Mouse (Mus musculus) forebrain, postnatal 0 days (tissue): ENCODE measurements at regions not wholly inside any gene's neighbourhood (a gene's known extent, or its start where the extent isn't known, plus 50 kb on each side); places are given as distances from the start of the nearest gene placed in this dataset.

Experiments
- ATAC-seq: fragments of 200-750 bp; cut with Nextera tagmentation; 2 replicates; pipeline ENCODE4 v1.8.0; 2017; ENCODE audit warnings: mild to moderate bottlenecking, moderate library complexity
- DNase-seq: peaks from one replicate; pipeline ENCODE4 v3.0.0-alpha.2; 2015
- H3K27ac ChIP-seq: fragments of 300-500 bp; sonication (generic); 2 replicates; pipeline ENCODE4 v1.5.1; 2014; ENCODE audit warnings: low read depth, mild to moderate bottlenecking, antibody characterized with exemption, low read length, moderate library complexity, mixed read lengths
- H3K27me3 ChIP-seq: fragments of 300-500 bp; sonication (generic); 2 replicates; pipeline ENCODE4 v1.6.1; 2014; ENCODE audit warnings: mild to moderate bottlenecking, low read length, mixed read lengths; ENCODE audit not compliant: insufficient read depth
- H3K36me3 ChIP-seq: fragments of 300-500 bp; sonication (generic); 2 replicates; pipeline ENCODE4 v1.6.1; 2014; ENCODE audit warnings: mild to moderate bottlenecking, moderate library complexity; ENCODE audit not compliant: insufficient read depth
- H3K4me1 ChIP-seq: fragments of 300-500 bp; sonication (generic); 2 replicates; pipeline ENCODE4 v1.6.1; 2014; ENCODE audit warnings: antibody characterized with exemption; ENCODE audit not compliant: insufficient read depth
- H3K4me2 ChIP-seq: fragments of 300-500 bp; sonication (generic); 2 replicates; pipeline ENCODE4 v1.6.1; 2014; ENCODE audit warnings: low read depth, mild to moderate bottlenecking, moderate library complexity
- H3K4me3 ChIP-seq: fragments of 300-500 bp; sonication (generic); 2 replicates; pipeline ENCODE4 v1.5.1; 2014; ENCODE audit warnings: low read depth, low read length, mixed read lengths
- H3K9ac ChIP-seq: fragments of 300-500 bp; sonication (generic); 2 replicates; pipeline ENCODE4 v1.6.1; 2014; ENCODE audit warnings: mild to moderate bottlenecking
- H3K9me3 ChIP-seq: fragments of 300-500 bp; sonication (generic); 2 replicates; pipeline ENCODE4 v1.6.1; 2016; ENCODE audit warnings: low read length
- CTCF ChIP-seq: sonication (generic); IDR thresholded peaks from 2 replicates; pipeline ENCODE4 v1.5.1; 2016; ENCODE audit warnings: antibody characterized with exemption, control low read depth, low read depth
- WGBS: fragments of 180-500 bp; shearing (Covaris S2); extraction: QIAGEN DNeasy Blood & Tissue Kit; methylation state at CpG from one replicate; pipeline ENCODE4 v1.1.7; 2014; 5-methylcytosine and 5-hydroxymethylcytosine counted together

GRCm38 (mm10) chr4:125195901-125196435 lies 68.3 kb upstream of the Zc3h12a start:
- Histone ChIP-seq H3K4me3 (no peak overlapping the region), H3K4me1 (peaks cover 18% of the 10 kb centered on the region), H3K36me3 (no peaks in the 10 kb centered on the region), H3K9ac (no peak overlapping the region), H3K27me3 (no peaks in the 10 kb centered on the region; the same call in 1 of the 2 replicates), H3K9me3 (no peaks in the 10 kb centered on the region), H3K4me2 (no peak overlapping the region), H3K27ac (no peak overlapping the region)
- ATAC-seq (no peak), DNase-seq (no peak)
- TF ChIP-seq CTCF, result no peak
- 68% methylated on average over 7 of the region's 7 CpGs for WGBS

DNA sequence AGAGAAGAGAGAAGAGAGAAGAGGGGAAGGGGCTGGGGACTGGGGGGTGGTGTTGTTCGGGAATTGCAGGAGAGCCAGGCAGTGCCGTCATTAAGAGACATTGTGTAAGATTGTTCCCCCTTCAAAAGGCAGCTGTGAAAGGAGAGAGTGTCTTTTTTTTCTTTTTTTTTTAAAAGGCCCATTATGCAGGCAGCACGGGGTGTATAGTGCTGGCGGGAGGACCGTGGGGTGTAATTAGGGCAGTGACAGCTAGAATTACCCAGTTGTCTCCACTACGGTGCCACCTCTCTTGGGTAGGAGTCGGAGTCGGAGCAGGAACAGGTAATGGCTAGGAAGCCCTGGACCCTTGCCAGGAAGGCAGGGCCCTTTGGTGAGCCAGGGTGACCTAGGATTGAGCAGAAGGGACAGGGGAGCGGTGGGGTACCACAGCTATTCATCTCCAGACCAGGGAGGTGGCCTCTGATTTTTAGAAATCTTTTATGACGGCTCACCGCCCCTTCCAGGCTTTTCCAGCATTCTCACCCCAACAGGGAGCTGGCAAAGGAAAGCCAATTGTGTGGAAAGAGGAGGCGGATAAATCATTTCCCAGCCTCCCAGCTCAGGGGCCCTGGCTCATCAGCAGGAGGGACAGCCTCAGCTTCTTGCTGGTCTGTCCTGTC lies 67.2 kb upstream of the Zc3h12a start:
- Histone ChIP-seq H3K9me3 (no peaks in the 10 kb centered on the region), H3K36me3 (no peaks in the 10 kb centered on the region), H3K27me3 (no peaks in the 10 kb centered on the region; the same call in 1 of the 2 replicates), H3K4me3 (no peak overlapping the region), H3K27ac (peak overlapping the region; percentile 69), H3K9ac (no peak overlapping the region), H3K4me2 (peak overlapping the region; percentile 13; the same call in 1 of the 2 replicates), H3K4me1 (peaks cover 20% of the 10 kb centered on the region)
- 8% methylated on average over 12 of the region's 12 CpGs for WGBS
- no peak for TF ChIP-seq CTCF
- DNase-seq (peak; percentile 50), ATAC-seq (peak; percentile 73)

GRCm38 (mm10) chr4:125194298-125194697 lies 66.7 kb upstream of the Zc3h12a start:
- no peak for TF ChIP-seq CTCF

GRCm38 (mm10) chr4:125191680-125192079 lies 64.0 kb upstream of the Zc3h12a start:
- Histone ChIP-seq H3K9ac (no peak overlapping the region), H3K4me2 (no peak overlapping the region)
- WGBS, result 53% methylated on average over 9 of the region's 9 CpGs

More at GRCm38 (mm10) chr4:125194298-125194697, 66.7 kb upstream of the Zc3h12a start:
- no peaks in the 10 kb centered on the region; the same call in 1 of the 2 replicates for H3K27me3 ChIP-seq
- H3K4me2 ChIP-seq, result peak overlapping the region; percentile 13; the same call in 1 of the 2 replicates
- peak overlapping the region; percentile 18; the same call in 1 of the 2 replicates for H3K9ac ChIP-seq
- no peaks in the 10 kb centered on the region for H3K36me3 ChIP-seq
- peak; percentile 77 for DNase-seq
- H3K4me1 ChIP-seq, result peaks cover 20% of the 10 kb centered on the region
- no peaks in the 10 kb centered on the region for H3K9me3 ChIP-seq
- ATAC-seq, result peak; percentile 50
- no peak overlapping the region for H3K4me3 ChIP-seq
- 38% methylated on average over 12 of the region's 12 CpGs for WGBS
- peak overlapping the region; percentile 59; the same call in 1 of the 2 replicates for H3K27ac ChIP-seq

GRCm38 (mm10) chr4:125191010-125191409 lies 63.4 kb upstream of the Zc3h12a start:
- Histone ChIP-seq H3K4me1 (peaks cover 20% of the 10 kb centered on the region), H3K9me3 (no peaks in the 10 kb centered on the region), H3K27ac (peak overlapping the region; percentile 57), H3K4me3 (no peak overlapping the region), H3K9ac (no peak overlapping the region), H3K27me3 (no peaks in the 10 kb centered on the region; the same call in 1 of the 2 replicates), H3K36me3 (no peaks in the 10 kb centered on the region), H3K4me2 (no peak overlapping the region)
- peak; percentile 76 for DNase-seq
- no peak for TF ChIP-seq CTCF
- WGBS, result 12% methylated on average over 11 of the region's 11 CpGs
- peak; percentile 78 for ATAC-seq

More at GRCm38 (mm10) chr4:125191680-125192079, 64.0 kb upstream of the Zc3h12a start:
- Histone ChIP-seq H3K27ac (peak overlapping the region; percentile 57), H3K4me1 (peaks cover 20% of the 10 kb centered on the region), H3K27me3 (no peaks in the 10 kb centered on the region; the same call in 1 of the 2 replicates), H3K36me3 (no peaks in the 10 kb centered on the region), H3K9me3 (no peaks in the 10 kb centered on the region), H3K4me3 (no peak overlapping the region)
- peak; percentile 68 for DNase-seq
- peak; percentile 28 for ATAC-seq
- TF ChIP-seq CTCF, result no peak

- H3K27ac ChIP-seq, result no peak overlapping the region
- no peaks in the 10 kb centered on the region; the same call in 1 of the 2 replicates for H3K27me3 ChIP-seq
- no peaks in the 10 kb centered on the region for H3K9me3 ChIP-seq
- no peak overlapping the region for H3K4me3 ChIP-seq
- no peak overlapping the region for H3K4me2 ChIP-seq
- peaks cover 18% of the 10 kb centered on the region for H3K4me1 ChIP-seq
- no peak for TF ChIP-seq CTCF
- ATAC-seq, result no peak
- no peaks in the 10 kb centered on the region for H3K36me3 ChIP-seq
- H3K9ac ChIP-seq, result no peak overlapping the region
- DNase-seq, result no peak
These were observed 62.3 kb upstream of the Zc3h12a start for GRCm38 (mm10) chr4:125189971-125190370.

DNA sequence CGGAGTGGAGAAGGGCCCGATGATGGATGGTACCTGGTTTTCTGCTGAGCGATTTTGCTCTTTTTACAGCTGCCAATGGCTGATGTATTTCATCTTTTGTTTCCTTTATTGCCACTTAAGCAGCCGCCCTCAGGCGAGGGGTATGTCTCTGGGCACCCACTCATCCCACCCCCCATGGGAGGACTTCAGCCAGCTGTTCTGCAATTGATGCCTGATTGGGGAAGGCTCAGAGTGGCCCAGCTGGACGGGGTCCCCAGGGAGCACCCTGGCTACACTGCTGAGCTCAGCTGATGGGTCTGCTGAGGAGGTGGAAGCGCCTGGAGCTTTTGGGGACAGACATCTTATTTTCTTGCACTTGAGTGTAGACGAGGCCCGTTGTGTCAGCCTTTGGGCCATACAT lies 58.6 kb upstream of the Zc3h12a start:
- no peak overlapping the region for H3K4me3 ChIP-seq
- H3K4me1 ChIP-seq, result peaks cover 4% of the 10 kb centered on the region
- H3K36me3 ChIP-seq, result no peaks in the 10 kb centered on the region

More for the DNA sequence above, 58.6 kb upstream of the Zc3h12a start:
- ATAC-seq (no peak), DNase-seq (no peak)
- H3K9ac ChIP-seq, result no peak overlapping the region
- H3K27me3 ChIP-seq, result no peaks in the 10 kb centered on the region
- WGBS, result 70% methylated on average over 9 of the region's 9 CpGs
- no peak overlapping the region for H3K27ac ChIP-seq
- H3K9me3 ChIP-seq, result no peaks in the 10 kb centered on the region
- TF ChIP-seq CTCF, result no peak
- no peak overlapping the region for H3K4me2 ChIP-seq
